Mouse (Mus musculus): ENCODE results near the gene Srsf7. TPM values are rescaled to one million over a fixed set of nuclear protein-coding genes. Genes with fewer than 3 reads are reported as not detected.

Gene Srsf7
- polyA plus RNA-seq, 1 experiment from 2014 or later = 356 TPM

DNA sequence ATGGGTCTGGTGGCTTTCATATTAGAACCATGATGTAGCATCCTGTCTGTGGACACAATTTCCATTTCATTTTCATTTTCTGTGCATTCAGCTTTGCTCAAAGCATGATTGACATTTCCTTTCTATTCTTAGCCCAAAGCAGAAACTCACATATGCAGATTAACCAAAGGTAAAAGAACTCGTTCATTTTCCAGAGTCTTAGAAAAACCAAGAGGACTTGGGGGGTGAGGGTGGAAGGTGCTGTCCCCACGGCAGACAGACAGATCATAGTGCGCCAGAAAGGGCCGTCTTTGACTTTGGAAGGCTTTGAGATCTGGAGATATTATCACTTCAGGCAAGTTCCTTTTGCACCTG lies 31.7 kb downstream of the Srsf7 start:
- no peaks in the 10 kb centered on the region for H3K36me3 ChIP-seq (ENCODE audit: control insufficient read depth, insufficient read depth, low read length)

DNA sequence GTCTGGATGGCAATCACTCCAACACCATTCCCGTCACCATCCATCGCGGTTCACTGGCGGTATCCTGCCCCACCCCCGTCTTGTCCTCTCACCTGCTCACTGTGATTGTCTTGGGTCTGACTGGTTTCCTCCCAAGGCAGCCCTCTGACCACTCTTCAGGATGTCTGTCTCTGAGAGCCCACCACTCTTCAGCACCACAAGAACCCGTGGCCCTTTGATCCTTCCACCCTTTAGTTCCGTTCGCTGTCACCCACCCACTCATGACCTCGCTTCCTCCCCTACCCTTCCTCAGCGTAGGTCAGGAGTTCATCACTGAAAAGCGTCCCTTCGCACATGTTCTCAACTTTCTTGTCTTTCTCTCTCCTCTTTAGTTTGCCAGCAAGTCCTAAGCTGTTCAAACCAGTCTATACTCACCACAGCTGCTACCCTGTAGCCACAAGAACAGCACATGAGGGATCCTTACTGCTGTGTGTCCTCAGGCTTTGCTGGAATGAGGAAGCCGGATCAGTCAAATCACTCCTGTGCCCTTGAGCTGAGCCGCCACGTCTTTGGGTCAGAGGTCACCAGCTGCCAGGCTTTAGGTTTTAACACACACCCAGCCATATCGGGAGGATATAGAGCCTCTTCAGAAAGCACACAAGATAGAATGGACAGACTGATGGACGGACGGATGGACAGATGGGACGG lies 32.3 kb downstream of the Srsf7 start:
- no peaks in the 10 kb centered on the region for H3K27me3 ChIP-seq (replicated peaks; ENCODE audit: control insufficient read depth, insufficient read depth, low read length)
- H3K9ac ChIP-seq (ENCODE audit: low read depth, low read length) = no peak overlapping the region
- no peak for ATAC-seq
- no peaks in the 10 kb centered on the region for H3K36me3 ChIP-seq (ENCODE audit: control insufficient read depth, insufficient read depth, low read length)
- 84% methylated on average over 19 of the region's 19 CpGs for WGBS
- H3K4me1 ChIP-seq (ENCODE audit: control insufficient read depth, insufficient read depth, low read depth, low read length) = no peaks in the 10 kb centered on the region
- no peak overlapping the region for H3K4me3 ChIP-seq (ENCODE audit: low read length)
- no peak overlapping the region for H3K4me2 ChIP-seq (ENCODE audit: low read length)
- H3K27ac ChIP-seq (ENCODE audit: low read depth, low read length) = no peak overlapping the region
- H3K9me3 ChIP-seq (ENCODE audit: control insufficient read depth, low read length) = no peaks in the 10 kb centered on the region

More for the DNA sequence above, 31.7 kb downstream of the Srsf7 start:
- H3K27me3 ChIP-seq (replicated peaks; ENCODE audit: control insufficient read depth, insufficient read depth, low read length) = no peaks in the 10 kb centered on the region
- no peak overlapping the region for H3K4me3 ChIP-seq (ENCODE audit: low read length)
- no peaks in the 10 kb centered on the region for H3K9me3 ChIP-seq (ENCODE audit: control insufficient read depth, low read length)
- H3K9ac ChIP-seq (ENCODE audit: low read depth, low read length) = no peak overlapping the region
- no peak overlapping the region for H3K4me2 ChIP-seq (ENCODE audit: low read length)
- H3K27ac ChIP-seq (ENCODE audit: low read depth, low read length) = no peak overlapping the region
- no peaks in the 10 kb centered on the region for H3K4me1 ChIP-seq (ENCODE audit: control insufficient read depth, insufficient read depth, low read depth, low read length)
- ATAC-seq = no peak
- 75% methylated on average over 4 of the region's 4 CpGs for WGBS

DNA sequence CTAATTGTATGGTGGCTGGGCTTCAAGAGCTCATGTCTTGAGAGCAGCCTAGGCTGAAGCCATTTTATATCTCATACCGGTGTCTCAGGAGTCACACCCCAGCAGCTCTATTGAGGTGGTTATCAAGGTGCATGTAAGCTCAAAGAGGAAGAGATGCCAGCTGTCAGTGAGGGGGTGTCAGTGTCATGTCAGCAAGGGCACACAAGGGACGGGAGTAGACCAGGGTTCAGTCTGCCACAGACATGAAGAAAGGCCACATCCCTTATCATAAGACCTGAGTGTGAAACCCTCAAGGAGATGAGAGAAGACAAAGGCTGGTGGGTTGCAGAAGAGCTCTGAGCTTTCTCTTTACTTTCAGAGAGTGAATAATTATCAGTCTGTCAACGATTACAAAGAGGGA lies 33.0 kb downstream of the Srsf7 start:
- Histone ChIP-seq H3K36me3 (ENCODE audit: control insufficient read depth, insufficient read depth, low read length) (no peaks in the 10 kb centered on the region), H3K27me3 (replicated peaks; ENCODE audit: control insufficient read depth, insufficient read depth, low read length) (no peaks in the 10 kb centered on the region), H3K4me2 (ENCODE audit: low read length) (no peak overlapping the region), H3K9me3 (ENCODE audit: control insufficient read depth, low read length) (no peaks in the 10 kb centered on the region), H3K9ac (ENCODE audit: low read depth, low read length) (no peak overlapping the region), H3K27ac (ENCODE audit: low read depth, low read length) (no peak overlapping the region), H3K4me1 (ENCODE audit: control insufficient read depth, insufficient read depth, low read depth, low read length) (peaks cover under 1% of the 10 kb centered on the region), H3K4me3 (ENCODE audit: low read length) (no peak overlapping the region)
- WGBS = 80% methylated on average over 3 of the region's 3 CpGs
- ATAC-seq = no peak

DNA sequence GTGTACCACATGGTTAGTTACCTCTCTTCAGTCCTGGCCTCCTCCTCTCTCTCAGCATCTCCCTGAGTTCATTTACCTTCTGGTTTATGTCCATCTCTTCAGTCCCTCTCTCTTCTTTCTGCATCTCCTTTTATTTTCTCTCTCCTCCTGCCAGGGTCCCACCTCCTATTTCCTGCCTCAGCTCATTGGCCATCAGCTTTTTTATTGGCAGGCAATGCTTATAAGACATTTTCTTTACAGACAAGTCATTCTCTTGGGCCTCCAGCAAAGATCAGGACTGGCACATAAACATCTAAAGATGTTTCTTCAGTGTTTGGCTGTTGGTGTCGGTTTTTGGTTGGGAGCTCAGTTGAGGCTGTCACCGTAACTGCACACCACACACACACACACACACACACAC lies 33.4 kb downstream of the Srsf7 start:
- H3K4me1 ChIP-seq (ENCODE audit: control insufficient read depth, insufficient read depth, low read depth, low read length) = peaks cover 5% of the 10 kb centered on the region
- no peak overlapping the region for H3K9ac ChIP-seq (ENCODE audit: low read depth, low read length)
- H3K9me3 ChIP-seq (ENCODE audit: control insufficient read depth, low read length) = no peaks in the 10 kb centered on the region
- no peak overlapping the region for H3K4me2 ChIP-seq (ENCODE audit: low read length)
- no peak overlapping the region for H3K4me3 ChIP-seq (ENCODE audit: low read length)
- no peak for ATAC-seq
- no peaks in the 10 kb centered on the region for H3K27me3 ChIP-seq (replicated peaks; ENCODE audit: control insufficient read depth, insufficient read depth, low read length)
- no peaks in the 10 kb centered on the region for H3K36me3 ChIP-seq (ENCODE audit: control insufficient read depth, insufficient read depth, low read length)
- no peak overlapping the region for H3K27ac ChIP-seq (ENCODE audit: low read depth, low read length)
- 91% methylated on average over 2 of the region's 2 CpGs for WGBS

DNA sequence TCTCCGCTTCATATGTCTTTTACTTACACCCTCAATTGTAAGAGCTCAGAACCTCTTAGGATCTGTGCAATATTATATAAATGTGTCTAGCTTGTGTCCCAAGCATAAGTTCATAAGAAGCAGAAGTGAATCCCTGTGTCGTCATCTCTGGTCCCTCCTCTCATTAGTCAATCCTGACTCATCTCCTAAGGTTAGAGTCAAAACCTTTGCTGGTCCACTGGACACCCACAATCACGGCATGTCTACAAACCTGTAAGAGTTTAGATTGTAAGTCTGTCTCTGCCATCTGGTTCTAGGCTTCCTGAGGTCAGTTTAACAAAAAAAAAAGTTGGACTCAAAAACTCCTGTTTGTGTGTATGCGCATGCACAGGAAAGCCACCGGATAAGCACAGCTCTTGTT lies 34.3 kb downstream of the Srsf7 start:
- Histone ChIP-seq H3K4me1 (ENCODE audit: control insufficient read depth, insufficient read depth, low read depth, low read length) (peaks cover 15% of the 10 kb centered on the region), H3K36me3 (ENCODE audit: control insufficient read depth, insufficient read depth, low read length) (no peaks in the 10 kb centered on the region), H3K27ac (ENCODE audit: low read depth, low read length) (no peak overlapping the region), H3K9ac (ENCODE audit: low read depth, low read length) (no peak overlapping the region), H3K27me3 (replicated peaks; ENCODE audit: control insufficient read depth, insufficient read depth, low read length) (no peaks in the 10 kb centered on the region), H3K4me3 (ENCODE audit: low read length) (no peak overlapping the region), H3K9me3 (ENCODE audit: control insufficient read depth, low read length) (no peaks in the 10 kb centered on the region), H3K4me2 (ENCODE audit: low read length) (no peak overlapping the region)
- 92% methylated on average over 5 of the region's 5 CpGs for WGBS
- ATAC-seq = no peak

DNA sequence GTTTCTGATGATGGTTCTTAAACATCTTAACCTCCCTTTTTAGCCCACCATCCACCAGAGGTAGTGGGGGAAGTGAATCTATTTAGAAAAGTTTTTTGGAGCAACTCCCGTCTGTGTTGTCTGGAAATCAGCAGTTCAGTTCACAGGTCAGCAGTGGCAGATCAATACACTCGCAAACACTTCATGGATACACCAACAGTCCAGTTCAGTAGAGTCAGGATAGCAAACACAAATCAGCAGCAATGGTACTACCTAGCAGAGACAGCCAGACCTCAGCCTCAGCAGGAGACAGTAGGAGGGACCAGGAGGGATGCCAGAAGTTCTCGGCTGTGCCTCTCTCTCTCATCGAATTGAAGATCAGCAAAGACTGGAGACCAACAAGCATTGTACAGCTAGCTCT lies 35.2 kb downstream of the Srsf7 start:
- no peak overlapping the region for H3K4me2 ChIP-seq (ENCODE audit: low read length)
- no peak for ATAC-seq
- no peaks in the 10 kb centered on the region for H3K36me3 ChIP-seq (ENCODE audit: control insufficient read depth, insufficient read depth, low read length)
- H3K27me3 ChIP-seq (replicated peaks; ENCODE audit: control insufficient read depth, insufficient read depth, low read length) = no peaks in the 10 kb centered on the region
- no peak overlapping the region for H3K27ac ChIP-seq (ENCODE audit: low read depth, low read length)
- no peak overlapping the region for H3K9ac ChIP-seq (ENCODE audit: low read depth, low read length)
- H3K9me3 ChIP-seq (ENCODE audit: control insufficient read depth, low read length) = no peaks in the 10 kb centered on the region
- WGBS = 92% methylated on average over 4 of the region's 4 CpGs
- peaks cover 18% of the 10 kb centered on the region for H3K4me1 ChIP-seq (ENCODE audit: control insufficient read depth, insufficient read depth, low read depth, low read length)
- no peak overlapping the region for H3K4me3 ChIP-seq (ENCODE audit: low read length)

DNA sequence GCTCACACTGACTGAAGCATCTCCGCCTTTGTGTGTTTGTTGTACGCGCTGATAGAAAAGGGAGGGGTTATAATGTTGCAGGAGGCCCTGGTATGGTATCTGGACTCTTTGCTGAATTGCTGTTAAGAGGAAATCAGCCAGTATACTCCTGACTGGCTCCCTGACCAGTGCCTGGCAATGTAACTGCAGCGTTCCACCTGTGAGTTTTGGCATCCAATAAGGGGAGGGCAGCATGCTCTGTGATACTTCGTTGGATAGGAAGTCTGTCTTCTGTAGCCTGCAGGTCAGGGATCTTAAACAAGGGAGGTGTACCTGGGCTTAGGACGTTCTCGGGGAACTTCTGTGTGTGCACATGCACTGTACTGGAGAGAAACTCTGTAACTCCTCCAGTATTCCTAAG lies 36.2 kb downstream of the Srsf7 start:
- Histone ChIP-seq H3K9me3 (ENCODE audit: control insufficient read depth, low read length) (no peaks in the 10 kb centered on the region), H3K4me2 (ENCODE audit: low read length) (no peak overlapping the region), H3K36me3 (ENCODE audit: control insufficient read depth, insufficient read depth, low read length) (no peaks in the 10 kb centered on the region), H3K4me3 (ENCODE audit: low read length) (no peak overlapping the region), H3K27ac (ENCODE audit: low read depth, low read length) (no peak overlapping the region), H3K27me3 (replicated peaks; ENCODE audit: control insufficient read depth, insufficient read depth, low read length) (no peaks in the 10 kb centered on the region), H3K4me1 (ENCODE audit: control insufficient read depth, insufficient read depth, low read depth, low read length) (peaks cover 21% of the 10 kb centered on the region), H3K9ac (ENCODE audit: low read depth, low read length) (no peak overlapping the region)
- WGBS = 91% methylated on average over 7 of the region's 7 CpGs
- ATAC-seq = no peak

DNA sequence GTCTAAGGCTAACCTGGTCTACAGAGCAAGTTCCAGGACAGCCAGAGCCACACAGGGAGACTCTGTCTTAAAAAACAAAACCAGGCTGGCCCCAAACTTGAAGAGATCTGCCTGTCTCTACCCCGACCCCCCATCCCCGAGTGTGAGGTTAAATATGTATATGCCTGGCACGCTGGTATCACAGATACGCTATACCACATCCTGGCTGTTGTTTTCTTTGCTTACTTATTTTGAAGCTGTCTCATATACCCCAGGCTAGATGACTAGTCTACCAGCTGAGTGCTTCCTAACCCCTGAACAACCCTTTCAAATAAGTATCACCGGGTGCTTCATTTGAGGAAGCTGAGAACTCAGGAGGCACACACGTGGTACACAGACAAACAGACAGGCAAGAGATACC lies 37.3 kb downstream of the Srsf7 start:
- Histone ChIP-seq H3K4me3 (ENCODE audit: low read length) (no peak overlapping the region), H3K36me3 (ENCODE audit: control insufficient read depth, insufficient read depth, low read length) (no peaks in the 10 kb centered on the region), H3K27me3 (replicated peaks; ENCODE audit: control insufficient read depth, insufficient read depth, low read length) (no peaks in the 10 kb centered on the region), H3K4me1 (ENCODE audit: control insufficient read depth, insufficient read depth, low read depth, low read length) (peaks cover 25% of the 10 kb centered on the region), H3K9me3 (ENCODE audit: control insufficient read depth, low read length) (no peaks in the 10 kb centered on the region), H3K9ac (ENCODE audit: low read depth, low read length) (no peak overlapping the region), H3K27ac (ENCODE audit: low read depth, low read length) (no peak overlapping the region), H3K4me2 (ENCODE audit: low read length) (no peak overlapping the region)
- no peak for ATAC-seq
- 92% methylated on average over 6 of the region's 6 CpGs for WGBS

DNA sequence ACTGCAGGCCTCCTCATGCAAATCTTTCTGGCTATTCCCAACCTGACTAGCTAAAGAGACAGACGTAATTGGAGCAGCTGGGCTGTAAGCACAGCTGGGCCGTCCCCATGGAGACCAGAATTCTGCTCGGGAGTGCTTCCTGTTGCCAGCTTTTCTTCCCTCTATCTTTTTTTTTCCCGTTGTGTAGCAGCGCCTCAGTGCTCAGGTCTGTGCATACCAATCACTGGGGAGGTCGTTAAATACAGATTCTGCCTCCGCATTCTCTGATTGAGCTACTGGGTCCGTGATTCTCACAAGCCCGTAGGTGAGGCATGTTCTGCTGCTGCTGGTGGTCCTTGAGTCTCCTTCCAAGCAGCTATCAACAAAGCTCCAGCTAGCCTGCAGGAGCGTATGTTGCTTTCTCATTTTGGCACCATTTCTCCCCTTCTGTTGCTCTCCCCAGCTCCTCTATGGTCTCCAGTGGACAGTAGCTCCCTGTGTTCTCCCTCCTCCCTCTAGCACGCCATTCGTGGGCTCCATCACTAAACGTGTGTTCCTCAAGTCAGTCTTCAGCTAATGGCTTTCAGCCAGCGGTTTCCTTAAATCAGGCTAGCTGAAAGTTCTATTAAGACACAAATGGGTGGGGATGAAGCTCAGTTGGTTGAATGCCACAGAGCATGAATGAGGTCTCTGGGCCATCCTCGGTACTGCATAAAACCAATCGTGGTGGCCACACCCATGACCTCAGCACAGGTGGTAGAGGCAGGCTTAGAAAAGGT lies 38.5 kb downstream of the Srsf7 start:
- peak overlapping the region; percentile 53 for H3K4me2 ChIP-seq (ENCODE audit: low read length)
- H3K4me3 ChIP-seq (ENCODE audit: low read length) = peak overlapping the region; percentile 15
- WGBS = 13% methylated on average over 16 of the region's 16 CpGs
- H3K4me1 ChIP-seq (ENCODE audit: control insufficient read depth, insufficient read depth, low read depth, low read length) = peaks cover 25% of the 10 kb centered on the region
- peak overlapping the region; percentile 1; the same call in 1 of the 2 replicates for H3K9ac ChIP-seq (ENCODE audit: low read depth, low read length)
- no peaks in the 10 kb centered on the region for H3K36me3 ChIP-seq (ENCODE audit: control insufficient read depth, insufficient read depth, low read length)
- no peaks in the 10 kb centered on the region for H3K27me3 ChIP-seq (replicated peaks; ENCODE audit: control insufficient read depth, insufficient read depth, low read length)
- ATAC-seq = peak; percentile 89
- H3K9me3 ChIP-seq (ENCODE audit: control insufficient read depth, low read length) = no peaks in the 10 kb centered on the region
- H3K27ac ChIP-seq (ENCODE audit: low read depth, low read length) = peak overlapping the region; percentile 66
